In the genomic region with DNA sequence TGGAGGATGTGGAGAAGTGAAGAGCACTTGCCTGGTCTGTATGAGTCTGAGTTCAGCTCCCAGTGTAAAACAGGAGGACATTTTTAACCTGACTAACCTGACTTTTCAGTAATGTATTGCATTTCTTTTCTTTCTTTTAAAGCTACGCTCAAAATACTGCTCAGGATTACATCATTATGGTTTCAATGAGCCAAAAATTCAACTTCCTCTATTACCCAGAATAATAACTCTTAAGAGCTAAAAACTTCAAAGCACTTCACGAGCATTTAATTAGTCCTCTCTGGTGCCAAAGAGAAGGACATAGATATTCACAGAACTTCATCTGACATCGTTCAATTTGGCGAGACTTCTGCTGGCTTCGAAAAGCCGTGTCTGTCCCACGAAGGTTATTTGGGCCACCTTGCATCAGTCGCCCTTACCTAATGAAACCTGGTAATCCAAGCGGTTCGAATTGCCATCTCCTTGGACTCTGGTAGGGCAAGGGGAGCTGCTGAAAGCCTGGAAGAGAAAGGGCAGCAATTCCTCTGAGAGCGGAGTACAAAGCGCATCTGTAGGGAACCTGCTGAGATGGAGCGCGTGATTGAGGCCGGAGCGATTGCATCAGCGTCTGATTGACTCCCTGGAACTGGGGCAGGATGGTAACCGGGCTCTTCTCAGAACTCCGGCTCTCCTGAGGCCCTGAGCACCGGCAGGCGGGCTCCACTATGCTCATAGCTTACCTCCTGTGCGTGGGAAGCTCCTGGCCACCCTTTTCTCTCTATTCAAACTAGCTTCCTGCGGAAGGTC, we compare ENCODE assay signal across 7 mouse cellular contexts. TPM values are rescaled to one million over a fixed set of nuclear protein-coding genes. Genes with fewer than 3 reads are reported as not detected.
DNase-seq lines count a peak whose midpoint lies in the region; ATAC-seq lines count a peak whose summit lies in the region.

No protein-coding gene starts in this region.

- H3K4me1 ChIP-seq in heart, embryonic 14.5 days (ENCODE audit: control insufficient read depth in 2 of 2, insufficient read depth in 2 of 2, low read length in 2 of 2), result peaks cover 2 to 5% of the 10 kb centered on the region in 2 experiments; a peak in 2 of 4 replicates
- H3K4me1 ChIP-seq in kidney, embryonic 15.5 days, result peaks cover 9% of the 10 kb centered on the region
- H3K4me1 ChIP-seq in liver, embryonic 15.5 days (replicated peaks), result peaks cover 29% of the 10 kb centered on the region
- H3K4me1 ChIP-seq in neural tube, embryonic 12.5 days, result 0 out of 2 replicates have a peak, but pooled peaks cover 3% of the 10 kb centered on the region

- no peaks in the 10 kb centered on the region for H3K9me3 ChIP-seq in heart, embryonic 14.5 days (ENCODE audit: control insufficient read depth, low read length)
- no peaks in the 10 kb centered on the region for H3K9me3 ChIP-seq in kidney, embryonic 15.5 days (replicated peaks)
- H3K9me3 ChIP-seq in liver, embryonic 15.5 days (replicated peaks), result no peaks in the 10 kb centered on the region
- no peaks in the 10 kb centered on the region for H3K9me3 ChIP-seq in neural tube, embryonic 12.5 days

- no peaks in the 10 kb centered on the region for H3K27me3 ChIP-seq in heart, embryonic 14.5 days (ENCODE audit: control insufficient read depth, insufficient read depth, low read length)
- no peaks in the 10 kb centered on the region; the same call in 1 of the 2 replicates for H3K27me3 ChIP-seq in kidney, embryonic 15.5 days
- peaks cover 40% of the 10 kb centered on the region for H3K27me3 ChIP-seq in liver, embryonic 15.5 days
- 0 out of 2 replicates have a peak, but pooled peaks cover 3% of the 10 kb centered on the region for H3K27me3 ChIP-seq in neural tube, embryonic 12.5 days (replicated peaks)

- H3K4me3 ChIP-seq in heart, embryonic 14.5 days (ENCODE audit: control insufficient read depth in 1 of 2, insufficient read depth in 1 of 2, low read depth in 1 of 2, low read length in 2 of 2), result no peak overlapping the region; a peak in 1 of 4 replicates
- no peak overlapping the region for H3K4me3 ChIP-seq in kidney, embryonic 15.5 days (replicated peaks)
- H3K4me3 ChIP-seq in liver, embryonic 15.5 days (replicated peaks), result no peak overlapping the region
- H3K4me3 ChIP-seq in neural tube, embryonic 12.5 days, result no peak overlapping the region

- H3K27ac ChIP-seq in heart, embryonic 14.5 days (replicated peaks in 1 of 2; ENCODE audit: control insufficient read depth in 1 of 2, insufficient read depth in 1 of 2, low read depth in 2 of 2, low read length in 2 of 2), result peak overlapping the region; percentile 19 to 53; a peak in 2 of 4 replicates
- no peak overlapping the region for H3K27ac ChIP-seq in kidney, embryonic 15.5 days
- H3K27ac ChIP-seq in liver, embryonic 15.5 days (replicated peaks), result no peak overlapping the region
- H3K27ac ChIP-seq in neural tube, embryonic 12.5 days, result no peak overlapping the region

- DNase-seq in ZHBTc4 (ENCODE audit: low read depth, low spot score), result peak; percentile 80
- DNase-seq in ovary, adult 18-20 months (ENCODE audit: low spot score), result no peak

- peak overlapping the region; percentile 32; the same call in 1 of the 2 replicates for H3K4me2 ChIP-seq in heart, embryonic 14.5 days (ENCODE audit: low read length)
- H3K4me2 ChIP-seq in kidney, embryonic 15.5 days, result peak overlapping the region; percentile 34
- peak overlapping the region; percentile 24 for H3K4me2 ChIP-seq in liver, embryonic 15.5 days
- peak overlapping the region; percentile 47 for H3K4me2 ChIP-seq in neural tube, embryonic 12.5 days (replicated peaks)

- 41% methylated on average over 23 of the region's 23 CpGs for WGBS in heart, embryonic 14.5 days
- 22% methylated on average over 23 of the region's 23 CpGs for WGBS in kidney, embryonic 15.5 days
- WGBS in liver, embryonic 15.5 days (ENCODE audit: insufficient replicate concordance), result 40% methylated on average over 23 of the region's 23 CpGs
- 17% methylated on average over 23 of the region's 23 CpGs for WGBS in neural tube, embryonic 12.5 days

- H3K36me3 ChIP-seq in heart, embryonic 14.5 days (ENCODE audit: control insufficient read depth, insufficient read depth, low read length), result no peaks in the 10 kb centered on the region
- no peaks in the 10 kb centered on the region for H3K36me3 ChIP-seq in kidney, embryonic 15.5 days
- no peaks in the 10 kb centered on the region for H3K36me3 ChIP-seq in liver, embryonic 15.5 days (replicated peaks)
- no peaks in the 10 kb centered on the region for H3K36me3 ChIP-seq in neural tube, embryonic 12.5 days

- no peak overlapping the region; the same call in 1 of the 2 replicates for H3K9ac ChIP-seq in heart, embryonic 14.5 days (ENCODE audit: low read length)
- H3K9ac ChIP-seq in kidney, embryonic 15.5 days, result no peak overlapping the region
- no peak overlapping the region for H3K9ac ChIP-seq in liver, embryonic 15.5 days
- H3K9ac ChIP-seq in neural tube, embryonic 12.5 days, result no peak overlapping the region

- ATAC-seq in common myeloid progenitor, adult 5-6 weeks (replicated peaks; ENCODE audit: low read depth, poor library complexity, severe bottlenecking), result peak; percentile 34; the same call in 1 of the 2 replicates
- no peak for ATAC-seq in heart, embryonic 14.5 days (ENCODE audit: insufficient number of reproducible peaks, insufficient read depth, low FRiP score, low read depth)
- ATAC-seq in kidney, embryonic 15.5 days (replicated peaks; ENCODE audit: low FRiP score), result no peak; the same call in 1 of the 2 replicates
- no peak for ATAC-seq in liver, embryonic 15.5 days (ENCODE audit: insufficient read depth)
- no peak for ATAC-seq in neural tube, embryonic 12.5 days (ENCODE audit: low FRiP score, low read depth)

RNA-seq across cellular contexts. Expression of a gene that starts 11.4 kb away (rescaled TPM):
- 23.8 and 27.6 TPM in 2 replicates for total RNA-seq in common myeloid progenitor, adult 5-6 weeks (2017)
- 36.3 and 39.7 TPM in 2 replicates for polyA plus RNA-seq in heart, embryonic 14.5 days (2014; fragmentation: Nextera tagmentation; extraction: Ambion mirVana)
- 46.4 and 48.7 TPM in 2 replicates for polyA plus RNA-seq in kidney, embryonic 15.5 days (2015; fragmentation: Nextera tagmentation; extraction: Ambion mirVana)
- polyA plus RNA-seq in liver, embryonic 15.5 days (2015; fragmentation: Nextera tagmentation; extraction: Ambion mirVana), result 14.2 and 15.4 TPM in 2 replicates
- 89.5 and 94.1 TPM in 2 replicates for polyA plus RNA-seq in neural tube, embryonic 12.5 days (2016; fragmentation: Nextera tagmentation; extraction: Ambion mirVana)

RNA-seq across cellular contexts. Expression of a gene that starts 11.6 kb away (rescaled TPM):
- total RNA-seq in common myeloid progenitor, adult 5-6 weeks (2017), result 0.39 and 0.46 TPM in 2 replicates
- 4.6 and 5.5 TPM in 2 replicates for polyA plus RNA-seq in heart, embryonic 14.5 days (2014; fragmentation: Nextera tagmentation; extraction: Ambion mirVana)
- 4.8 and 5.7 TPM in 2 replicates for polyA plus RNA-seq in kidney, embryonic 15.5 days (2015; fragmentation: Nextera tagmentation; extraction: Ambion mirVana)
- 0.91 and 1.3 TPM in 2 replicates for polyA plus RNA-seq in liver, embryonic 15.5 days (2015; fragmentation: Nextera tagmentation; extraction: Ambion mirVana)
- 9.2 and 9.8 TPM in 2 replicates for polyA plus RNA-seq in neural tube, embryonic 12.5 days (2016; fragmentation: Nextera tagmentation; extraction: Ambion mirVana)

Comparison
In these comparisons a context has a peak if more than half of its experiments do, and no peak if none do; other contexts are left out.
1. H3K27ac ChIP-seq: peak in heart, embryonic 14.5 days (2 of 2); none in kidney, embryonic 15.5 days (single experiment), liver, embryonic 15.5 days (single experiment) and neural tube, embryonic 12.5 days (single experiment).
2. Peak in every context shown above with its lines, with median percentiles within 50 percentile points of each other: H3K4me2 ChIP-seq.